ENCODE assay signal across 10 mouse cellular contexts in the genomic region with DNA sequence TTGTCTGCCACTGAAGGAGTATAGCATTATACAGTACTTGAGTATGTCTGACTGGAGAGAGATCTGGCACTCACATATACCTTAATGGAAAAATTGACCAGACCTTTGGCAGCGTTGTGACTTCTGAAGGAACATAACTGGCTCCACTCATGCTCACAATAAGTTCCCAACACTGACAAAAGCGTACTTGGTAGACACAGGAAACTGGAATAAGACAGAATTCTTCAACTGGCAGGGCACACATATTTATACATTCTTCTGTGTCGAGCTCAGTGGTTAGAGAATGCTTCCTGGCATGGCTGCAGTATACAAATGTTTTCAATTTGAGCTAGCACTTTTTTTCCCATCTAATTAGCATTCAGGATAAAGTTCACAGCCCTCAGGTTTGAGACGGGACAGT.
"Had no signal": no experiment of that assay in that cellular context is flagged by ENCODE, and none has a peak within 500 bp of the region (broad histone marks: within the 10 kb centered on the region; RNA-seq: fewer than 3 reads in every experiment).

No protein-coding gene starts in this region.

- ATAC-seq: liver, postnatal 0 days; midbrain, embryonic 16.5 days had no signal

- DNase-seq: kidney, adult 8-10 months; kidney, postnatal 36 days; layer of hippocampus, adult 9-11 months; layer of hippocampus, postnatal 36 days; liver, embryonic 13.5 days; liver, postnatal 0 days; right cerebral cortex, postnatal 14 days; thymus, adult 2 months; thymus, postnatal 25 days had no signal
